Mouse (Mus musculus): Measurements from ENCODE around the gene Slc10a6.

Gene Slc10a6

DNA sequence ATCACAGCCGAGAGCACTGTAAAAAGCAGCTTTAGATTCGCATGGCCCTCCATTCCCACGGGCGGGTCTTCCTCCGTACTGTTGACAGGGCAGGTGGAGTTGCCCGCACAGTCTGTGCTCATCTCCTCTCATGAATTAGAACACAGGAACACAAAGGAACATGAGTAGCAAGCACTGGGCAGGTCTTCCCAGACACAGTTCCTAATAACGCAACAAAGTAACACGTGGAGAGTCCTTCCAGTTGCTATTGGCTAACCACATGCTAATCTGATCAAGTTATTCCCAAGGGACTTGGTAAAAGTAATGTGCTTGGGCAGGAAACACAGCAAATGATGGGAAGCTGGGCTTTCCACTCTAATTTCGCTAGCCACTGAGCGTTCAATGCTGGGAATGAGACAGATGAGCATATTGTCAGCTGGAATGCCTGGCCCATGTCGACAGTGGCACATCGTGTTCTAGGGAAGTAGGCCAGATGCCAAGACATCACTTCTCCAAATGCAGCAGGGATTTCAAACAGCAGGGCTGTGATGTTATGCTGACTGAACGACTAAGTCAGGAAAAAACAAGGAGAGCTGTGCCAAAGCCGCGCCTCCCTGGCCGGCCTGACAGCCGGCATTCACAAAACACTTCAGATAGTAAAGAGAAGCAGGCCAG is at the start of gene Slc10a6:
Gene Slc10a6 (minus strand): TSS at position 293 of the 654 bp plus-strand sequence.
- in situ Hi-C loops (cut with MboI, MseI), result no loop called here

DNA sequence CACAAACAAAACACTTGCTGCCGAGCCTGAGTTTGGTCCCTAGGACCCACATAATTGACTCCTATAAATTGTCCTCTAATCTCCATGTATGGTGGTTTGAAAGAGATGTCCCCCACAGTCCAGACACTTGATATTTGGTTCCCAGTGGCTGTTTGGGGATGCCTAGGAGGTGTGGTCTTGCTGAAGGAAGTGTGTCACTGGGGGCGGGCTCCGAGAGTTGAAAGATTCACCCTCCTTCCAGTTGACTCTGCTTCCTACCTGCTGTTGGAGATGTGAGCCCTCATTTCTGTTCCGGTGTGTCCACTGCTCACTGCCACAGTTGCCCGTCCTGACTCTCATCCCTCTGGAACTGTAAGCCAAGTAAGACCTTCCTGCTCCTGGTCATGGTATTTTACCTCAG is 49.8 kb upstream of the Slc10a6 start:
- in situ Hi-C loops (cut with MboI, MseI), result no loop called here

DNA sequence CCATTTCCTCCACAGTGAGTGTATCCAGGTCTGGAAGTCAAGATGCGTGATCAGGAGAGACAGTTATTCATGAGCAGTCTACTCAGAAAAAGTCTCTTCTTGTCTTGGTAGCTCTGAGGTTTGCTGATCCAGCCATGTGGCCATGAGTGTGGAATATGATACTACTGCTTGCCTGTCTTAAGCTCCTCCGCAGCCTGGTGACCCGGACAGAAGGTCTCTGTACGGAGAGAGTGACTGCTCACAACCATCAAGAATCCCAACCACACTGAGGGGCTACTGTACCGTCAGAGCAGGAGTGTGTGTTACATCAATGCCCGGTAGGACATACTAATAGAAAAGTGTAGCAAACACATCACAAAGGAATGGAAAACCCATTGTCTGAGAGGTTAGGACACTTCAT is 48.7 kb upstream of the Slc10a6 start:
- in situ Hi-C loops (cut with MboI, MseI), result no loop called here

DNA sequence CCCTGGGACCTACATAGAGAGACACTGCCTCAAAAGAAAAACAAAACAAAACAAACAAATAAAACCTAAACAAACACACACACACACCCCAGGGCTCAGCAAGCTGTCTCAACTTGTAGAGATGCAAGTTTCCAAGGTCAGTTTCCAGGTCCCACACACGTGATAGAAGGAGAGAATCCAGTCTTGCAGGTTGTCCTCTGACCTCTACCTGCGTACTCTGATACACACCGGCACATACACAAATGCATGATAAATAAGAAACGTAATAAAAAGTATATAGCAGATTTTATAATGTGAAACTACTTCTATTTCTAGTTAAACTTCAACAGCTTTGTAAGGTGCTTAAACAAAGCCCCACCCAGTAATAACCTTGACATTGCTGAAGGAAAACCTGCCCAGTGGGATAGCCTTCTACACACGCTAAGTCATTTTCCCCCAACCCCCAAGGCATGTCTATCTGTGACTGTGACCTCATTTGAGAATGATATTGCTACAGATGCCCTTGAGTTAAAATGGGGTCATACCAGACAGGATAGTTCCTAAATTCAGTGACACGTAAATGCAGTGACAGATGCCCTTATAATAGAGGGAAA is 47.2 kb upstream of the Slc10a6 start:
- in situ Hi-C loops (cut with MboI, MseI), result no loop called here

DNA sequence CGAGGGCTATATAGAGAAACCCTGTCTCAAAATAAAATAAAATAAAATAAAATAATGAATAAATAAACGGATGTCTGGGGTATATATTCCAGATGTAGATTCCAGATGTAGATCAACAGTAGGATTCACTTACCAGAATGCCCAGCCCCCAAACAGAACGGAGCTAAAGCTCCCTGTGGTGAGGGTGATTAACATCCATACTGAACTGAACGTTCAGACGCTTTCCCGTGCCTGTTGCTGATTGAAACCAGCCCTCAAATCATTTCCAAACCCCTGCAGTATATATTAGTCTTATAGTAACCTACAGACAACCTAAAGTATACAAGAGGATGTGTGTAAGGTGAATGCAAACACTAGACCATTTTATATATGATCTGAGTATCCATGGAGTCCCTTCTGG is 45.3 kb upstream of the Slc10a6 start:
- in situ Hi-C loops (cut with MboI, MseI), result no loop called here

DNA sequence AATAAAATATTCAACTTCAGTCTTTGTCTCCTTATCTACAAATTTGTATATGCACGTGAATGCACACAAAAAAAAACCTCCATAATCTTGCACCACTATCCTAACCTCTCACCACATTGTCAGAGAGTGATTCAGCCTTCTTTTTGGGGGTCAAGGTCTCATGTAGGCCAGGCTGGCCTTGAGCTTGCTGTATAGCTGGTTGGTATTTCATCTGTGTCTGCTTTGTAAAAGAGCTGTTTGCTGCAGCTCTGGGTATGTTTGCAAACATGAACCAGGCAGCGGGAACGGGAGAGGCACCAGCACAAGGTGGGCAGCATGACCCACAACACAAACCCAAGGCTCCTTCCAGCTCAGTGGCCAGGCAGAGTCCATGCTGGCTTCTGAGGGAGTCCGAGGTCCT is 44.4 kb upstream of the Slc10a6 start:
- in situ Hi-C loops (cut with MboI, MseI), result no loop called here

DNA sequence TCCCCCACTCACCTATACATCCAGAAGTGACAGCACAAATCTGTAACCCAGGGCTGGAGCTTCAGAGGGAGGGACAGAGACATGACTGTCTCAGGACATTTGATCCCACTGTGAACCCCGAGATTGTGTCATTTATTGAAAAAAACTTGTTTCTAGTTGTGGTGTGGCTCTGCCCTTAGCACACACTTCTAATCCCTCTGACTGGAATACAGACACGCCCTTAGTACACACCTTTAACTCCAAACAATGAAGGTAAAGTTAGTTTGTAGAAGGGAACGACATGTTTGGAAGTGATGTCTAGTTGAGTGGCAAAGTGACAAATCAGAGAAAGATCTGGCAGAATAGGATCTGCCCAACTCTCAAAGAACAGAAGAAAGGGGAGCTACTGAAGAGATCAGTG is 42.7 kb upstream of the Slc10a6 start:
- in situ Hi-C loops (cut with MboI, MseI), result no loop called here

DNA sequence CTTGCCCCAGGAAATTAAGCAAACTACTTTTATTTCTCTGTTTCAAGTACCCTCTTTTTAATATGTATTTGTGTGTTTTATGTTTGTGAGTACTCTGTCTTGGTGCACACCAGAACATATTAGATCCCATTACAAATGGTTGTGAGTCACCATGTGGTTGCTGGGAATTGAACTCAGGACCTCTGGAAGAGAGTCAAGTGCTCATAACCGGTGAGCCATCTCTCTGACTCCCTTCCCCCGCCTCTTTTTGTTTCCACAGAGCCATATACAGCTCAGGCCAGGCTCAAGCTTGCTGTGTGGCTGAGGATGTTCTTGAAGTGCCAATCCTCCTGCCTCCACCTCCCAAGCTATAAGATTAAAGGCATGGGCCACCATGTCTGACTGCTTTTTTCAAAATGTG is 36.7 kb upstream of the Slc10a6 start:
- in situ Hi-C loops (cut with MboI, MseI), result no loop called here

DNA sequence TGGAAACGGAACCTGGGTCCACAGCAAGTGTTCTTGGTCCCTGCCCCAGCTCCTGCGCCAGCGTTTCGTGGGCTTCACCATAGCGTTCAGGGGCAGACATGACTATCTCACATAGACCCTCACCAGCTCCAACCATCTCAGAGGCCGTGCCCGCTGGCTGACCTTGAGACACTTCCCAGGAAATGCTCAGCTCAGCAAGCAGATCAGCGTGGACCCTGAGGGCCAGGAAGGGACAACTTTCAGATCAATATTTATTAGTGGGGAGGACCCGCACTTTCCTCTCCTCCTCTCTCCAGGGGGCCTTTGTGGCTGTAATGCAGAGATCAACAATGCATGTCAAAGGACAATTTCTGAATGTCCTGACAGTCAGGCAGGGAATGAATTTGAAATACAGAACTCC is 35.7 kb upstream of the Slc10a6 start:
- in situ Hi-C loops (cut with MboI, MseI), result no loop called here

DNA sequence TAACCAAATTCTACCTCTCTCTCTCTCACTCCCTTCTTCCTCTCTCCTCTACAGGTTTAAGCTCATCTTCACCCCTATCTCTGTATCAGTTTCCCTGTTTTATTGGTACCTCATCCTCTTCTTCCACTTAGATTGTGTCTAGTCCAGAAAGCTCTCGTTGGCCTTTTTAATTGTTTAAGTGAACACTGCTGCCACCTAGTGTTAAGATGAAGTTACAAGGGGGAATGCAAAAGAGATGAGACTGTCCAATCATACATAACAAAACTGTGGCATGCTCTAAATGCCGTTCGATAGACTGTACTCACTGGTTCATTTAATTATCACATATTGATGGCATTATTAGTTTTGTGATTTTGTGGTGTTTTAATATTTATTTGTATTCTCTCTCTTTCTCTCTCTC is 30.4 kb upstream of the Slc10a6 start:
- in situ Hi-C loops (cut with MboI, MseI), result loop anchor here (5.0 kb wide), 1 partner anchor 307 kb away; no protein-coding TSS in a partner anchor

DNA sequence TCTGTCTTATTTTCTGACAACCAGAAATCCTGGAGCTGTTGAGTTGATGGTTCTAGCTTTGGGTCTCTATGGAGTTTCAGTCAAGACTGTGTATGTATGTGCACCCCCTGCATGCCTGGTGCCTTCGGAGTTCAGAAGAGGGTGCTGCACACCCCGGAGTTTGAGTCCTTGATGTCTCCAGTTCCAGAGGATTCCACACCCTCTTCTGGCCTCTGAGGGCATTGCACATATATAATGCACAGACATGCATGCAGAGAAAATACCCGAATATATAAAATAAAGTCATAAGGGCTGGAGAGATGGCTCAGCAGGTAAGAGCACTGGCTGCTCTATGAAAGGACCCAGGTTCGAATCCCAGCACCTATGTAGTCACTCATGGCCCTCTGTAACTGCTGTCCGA is 29.7 kb upstream of the Slc10a6 start:
- in situ Hi-C loops (cut with MboI, MseI), result loop anchor here (5.0 kb wide), 1 partner anchor 307 kb away; no protein-coding TSS in a partner anchor

DNA sequence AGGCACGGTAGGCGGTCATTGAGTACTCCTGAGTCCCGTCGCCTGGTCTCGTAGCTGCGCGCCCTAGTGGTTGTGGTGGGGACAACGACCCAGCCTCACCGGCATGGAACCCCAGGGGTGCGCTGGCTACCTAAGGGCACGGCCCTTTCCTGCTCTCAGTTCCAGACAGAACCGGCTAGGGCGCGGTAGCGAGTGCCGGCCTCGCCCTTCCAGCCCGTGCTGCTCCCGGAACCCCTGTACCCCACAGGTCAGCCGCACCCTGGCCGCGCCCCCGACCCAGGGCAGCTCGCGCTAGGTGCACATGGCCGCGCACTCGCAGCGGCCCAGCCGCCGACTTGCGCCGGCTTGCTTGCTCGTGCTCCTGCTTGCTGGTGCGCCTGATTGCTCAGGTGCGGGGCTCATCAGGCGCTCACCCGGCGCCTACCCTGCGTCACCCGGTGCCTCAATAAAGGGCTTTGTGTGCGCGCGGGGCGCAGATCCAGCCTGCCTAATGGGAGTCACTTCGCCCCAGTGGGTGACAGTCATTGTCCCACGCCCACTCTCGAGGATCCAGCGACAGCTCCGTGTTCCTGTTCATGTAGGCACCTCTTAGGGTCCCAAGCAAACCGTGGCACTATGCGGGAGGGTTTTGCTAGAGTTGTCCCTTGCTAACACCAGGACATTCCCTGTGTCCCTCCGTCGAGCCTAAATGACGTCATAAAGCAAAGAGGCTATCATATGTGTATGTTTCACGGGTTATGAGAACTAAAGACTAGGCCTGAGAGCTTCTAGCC is 26.3 kb upstream of the Slc10a6 start, which contains the start of gene 1700016H13Rik:
Gene 1700016H13Rik (minus strand): TSS at position 665 of the 773 bp plus-strand sequence.
- in situ Hi-C loops (cut with MboI, MseI), result loop anchor here (5.0 kb wide), 1 partner anchor 303 kb away; no protein-coding TSS in a partner anchor

DNA sequence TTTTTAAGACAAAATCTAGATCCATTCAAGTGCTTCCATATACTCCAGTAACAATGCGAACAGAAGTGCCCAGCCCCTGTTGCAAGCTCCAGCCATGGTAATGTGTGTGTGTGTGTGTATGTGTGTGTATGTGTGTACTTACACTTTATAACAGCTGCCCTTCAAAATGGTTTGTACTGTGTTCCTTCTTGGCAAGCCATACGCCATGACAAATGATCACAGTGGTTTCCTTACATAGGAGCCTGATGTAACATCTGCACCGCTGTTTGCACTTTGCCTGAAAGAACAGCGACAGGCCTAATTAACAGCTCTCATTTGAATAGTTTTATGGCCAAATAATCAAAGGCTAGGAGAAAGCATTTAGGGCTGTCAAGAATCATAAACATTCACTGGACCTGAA is 25.6 kb upstream of the Slc10a6 start:
- in situ Hi-C loops (cut with MboI, MseI), result loop anchor here (5.0 kb wide), 1 partner anchor 302 kb away; no protein-coding TSS in a partner anchor

DNA sequence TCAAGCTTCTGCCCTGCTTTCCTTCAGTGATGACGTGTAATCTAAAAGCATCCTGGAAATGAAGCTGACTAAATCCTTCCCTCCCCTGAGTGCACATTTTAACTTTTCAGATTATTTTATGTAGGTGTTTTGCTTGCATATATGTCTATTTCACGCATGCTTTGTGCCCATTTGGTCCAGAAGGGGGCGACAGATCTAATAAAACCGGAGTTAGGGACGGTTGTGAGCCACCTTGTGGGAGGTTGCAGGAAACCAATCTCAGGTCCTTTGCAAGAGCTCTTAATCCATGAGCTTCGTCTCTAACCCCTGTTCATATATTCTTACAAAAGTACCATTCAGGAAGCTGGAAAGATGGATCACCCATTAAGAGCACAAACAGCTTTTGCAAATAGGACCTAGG is 25.0 kb upstream of the Slc10a6 start:
- in situ Hi-C loops (cut with MboI, MseI), result no loop called here

DNA sequence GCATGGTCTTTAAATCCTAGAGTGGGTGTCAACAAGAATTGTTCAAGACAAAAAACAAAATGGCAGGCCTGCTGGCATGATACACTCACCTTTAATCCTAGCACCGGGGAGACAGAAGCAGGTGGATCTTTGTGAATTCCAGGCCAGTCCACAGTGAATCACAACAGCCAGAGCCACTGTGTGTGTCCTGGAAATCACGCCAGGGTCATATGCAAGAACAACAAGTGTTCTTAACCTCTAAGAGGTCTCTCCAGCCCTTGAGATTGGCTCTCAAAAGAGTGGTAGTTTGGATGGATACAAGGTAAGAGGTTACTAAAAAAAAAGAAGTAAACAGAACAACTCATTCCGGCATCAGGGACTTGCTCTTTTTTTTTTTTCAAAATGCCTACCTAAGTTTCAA is 18.1 kb upstream of the Slc10a6 start:
- in situ Hi-C loops (cut with MboI, MseI), result no loop called here

DNA sequence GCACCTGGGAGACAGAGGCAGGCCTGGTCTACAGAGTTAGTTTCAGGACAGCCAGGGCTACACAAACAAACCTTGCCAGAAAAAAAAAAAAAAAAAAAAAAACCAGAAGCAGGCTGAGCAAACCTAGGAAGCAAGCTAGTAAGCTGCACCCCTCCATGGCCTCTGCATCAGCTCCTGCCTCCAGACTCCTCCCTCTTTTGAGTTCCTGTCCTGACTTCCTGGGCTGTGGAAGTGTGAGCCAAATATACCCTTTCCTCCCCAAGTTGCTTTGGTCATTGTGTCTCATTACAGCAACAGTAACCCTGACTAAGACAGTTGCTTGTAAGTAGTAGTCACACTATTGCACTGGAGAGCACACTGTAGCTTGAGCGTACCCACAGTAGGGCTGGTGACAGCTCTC is 15.0 kb upstream of the Slc10a6 start:
- in situ Hi-C loops (cut with MboI, MseI), result no loop called here

DNA sequence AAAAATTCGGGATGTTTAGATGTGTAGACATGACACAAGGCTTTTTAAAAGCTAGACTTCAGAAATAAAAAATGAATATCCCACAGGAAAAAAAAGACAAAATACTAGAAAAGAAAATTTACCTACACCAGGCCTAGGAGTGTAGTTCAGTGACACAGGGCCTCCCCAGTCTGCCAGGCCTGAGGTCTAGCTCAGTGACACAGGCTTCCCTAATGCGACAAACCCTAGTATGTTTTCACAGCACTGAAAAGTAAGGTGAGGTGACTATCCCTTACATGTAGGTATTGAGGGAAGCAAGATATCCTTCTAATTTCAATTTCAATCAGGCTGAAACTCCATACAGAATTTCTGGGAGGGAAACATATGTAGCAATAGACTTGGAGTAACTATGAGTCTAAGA is 8.0 kb upstream of the Slc10a6 start:
- in situ Hi-C loops (cut with MboI, MseI), result no loop called here

DNA sequence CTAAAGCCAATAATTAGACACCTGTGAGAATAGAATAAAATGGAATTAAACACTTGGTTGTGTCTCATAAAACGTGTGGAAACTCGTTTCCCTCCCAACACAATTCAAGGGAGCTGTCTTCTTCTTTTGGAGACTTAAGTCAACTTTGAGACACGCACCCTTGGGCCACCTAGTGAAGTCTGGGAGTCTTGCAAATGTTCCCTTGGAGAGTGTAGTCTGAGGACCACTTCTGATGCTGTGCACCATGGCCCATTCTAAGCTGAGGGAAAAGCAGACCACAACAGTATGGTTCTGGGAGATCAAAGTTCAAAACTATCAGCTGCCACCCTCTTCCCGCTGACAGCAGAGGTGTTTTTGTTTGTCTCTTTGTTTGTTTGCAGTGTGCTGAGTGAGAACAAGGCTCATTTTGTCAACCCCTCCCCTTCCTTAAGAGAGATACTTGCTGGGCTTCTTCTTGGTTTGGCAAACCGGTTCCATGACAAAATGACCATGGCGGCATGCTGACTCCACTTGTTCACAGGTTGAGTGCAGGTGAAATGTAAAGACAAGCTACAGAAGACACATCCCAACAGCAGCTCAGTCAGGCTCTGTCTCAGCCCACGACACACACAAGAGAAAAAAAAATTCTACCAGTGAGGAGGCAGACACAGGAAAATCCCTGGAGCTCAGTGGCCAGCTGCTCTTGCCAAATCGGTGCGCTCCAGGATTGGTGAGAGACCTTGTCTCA is 814 bp upstream of the Slc10a6 start:
- in situ Hi-C loops (cut with MboI, MseI), result no loop called here

DNA sequence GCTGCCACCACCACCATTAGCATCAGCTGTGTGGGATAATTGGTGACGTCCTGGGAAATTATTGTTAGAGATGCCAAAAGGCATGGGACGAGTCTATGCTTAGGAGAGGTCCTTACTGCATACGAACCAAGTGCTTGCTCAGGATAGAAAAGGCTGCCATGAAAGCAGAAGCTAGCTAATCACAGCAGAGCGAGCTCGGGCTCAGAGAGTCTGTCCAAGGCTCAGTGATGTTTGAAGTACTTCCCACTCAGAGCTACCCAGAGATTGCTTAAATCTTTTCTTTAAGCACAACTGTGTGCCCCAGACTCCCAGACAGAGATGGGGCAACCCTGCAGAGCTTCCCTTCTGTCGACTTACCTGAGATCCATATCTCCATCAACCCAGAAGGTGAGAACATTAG is 704 bp downstream of the Slc10a6 start:
- in situ Hi-C loops (cut with MboI, MseI), result no loop called here

DNA sequence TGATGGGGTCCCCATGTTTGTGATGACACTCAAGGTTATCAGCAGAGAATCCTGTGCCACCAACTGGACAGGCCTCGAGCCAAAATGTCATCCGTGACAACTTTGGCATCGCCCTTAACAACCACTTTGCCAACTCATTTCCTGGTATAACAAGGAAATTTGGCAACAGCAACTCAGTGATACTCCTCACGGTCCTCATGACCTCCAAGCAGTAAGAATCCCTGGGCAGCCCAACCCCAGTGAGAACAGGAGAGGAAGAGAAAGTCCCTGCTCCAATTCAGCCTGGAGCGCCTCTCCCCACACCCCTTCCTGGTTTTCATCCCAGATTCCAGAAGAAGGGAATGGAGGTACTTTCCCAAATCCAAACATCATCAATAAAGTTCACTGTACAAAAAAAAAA is 4.4 kb downstream of the Slc10a6 start:
- in situ Hi-C loops (cut with MboI, MseI), result no loop called here

DNA sequence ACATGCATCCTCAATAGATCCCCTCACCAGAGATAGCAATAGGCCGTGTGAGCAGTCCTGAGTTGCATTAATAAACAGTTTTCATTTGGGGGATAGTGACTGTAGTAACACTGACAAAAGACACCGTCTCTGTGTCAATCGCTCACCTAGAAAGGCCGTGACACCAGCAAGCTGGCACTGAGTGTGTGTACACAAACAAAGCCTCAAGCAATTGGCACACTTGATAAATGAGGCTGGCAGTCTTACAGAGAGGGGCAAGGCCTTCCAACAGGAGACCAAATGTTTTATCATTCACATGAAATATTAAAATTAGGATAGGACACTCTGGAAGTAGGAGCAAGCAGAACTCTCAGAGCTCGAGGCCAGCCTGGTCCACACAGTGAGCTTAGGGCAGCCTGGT is 6.9 kb downstream of the Slc10a6 start:
- in situ Hi-C loops (cut with MboI, MseI), result no loop called here
